Mouse (Mus musculus): ENCODE results near the gene Klb.
"Not testable (repeated sequence)": the region's sequence is repeated elsewhere in the genome, so short reads cannot be mapped to it uniquely, and the experiment has no call there.

The Klb gene

GRCm38 (mm10) chr5:65348168-65348567, at the start of gene Klb:
Gene Klb (plus strand): TSS chr5:65348314.
- no peak for DNase-seq (ENCODE audit: low spot score)

- DNase-seq (ENCODE audit: low spot score) = not testable (repeated sequence)
Measured at GRCm38 (mm10) chr5:65299623-65300022, 48.5 kb upstream of the Klb start.

- no peak for DNase-seq (ENCODE audit: low spot score)
Measured at GRCm38 (mm10) chr5:65300121-65300520, 48.0 kb upstream of the Klb start.

- DNase-seq (ENCODE audit: low spot score) = no peak
Measured at GRCm38 (mm10) chr5:65305516-65305915, 42.6 kb upstream of the Klb start.

- DNase-seq (ENCODE audit: low spot score) = no peak
Measured at GRCm38 (mm10) chr5:65308208-65308607, 39.9 kb upstream of the Klb start.

- DNase-seq (ENCODE audit: low spot score) = no peak
Measured at GRCm38 (mm10) chr5:65308866-65309265, 39.2 kb upstream of the Klb start.

- no peak for DNase-seq (ENCODE audit: low spot score)
Measured at GRCm38 (mm10) chr5:65319176-65319575, 28.9 kb upstream of the Klb start.

- no peak for DNase-seq (ENCODE audit: low spot score)
Measured at GRCm38 (mm10) chr5:65322165-65322564, 25.9 kb upstream of the Klb start.

GRCm38 (mm10) chr5:65324271-65324670, 23.8 kb upstream of the Klb start:
- no peak for DNase-seq (ENCODE audit: low spot score)

- DNase-seq (ENCODE audit: low spot score) = no peak
Measured at GRCm38 (mm10) chr5:65324758-65325355, 23.3 kb upstream of the Klb start.

GRCm38 (mm10) chr5:65326212-65326611, 21.9 kb upstream of the Klb start:
- DNase-seq (ENCODE audit: low spot score) = no peak

- no peak for DNase-seq (ENCODE audit: low spot score)
Measured at GRCm38 (mm10) chr5:65329971-65330370, 18.1 kb upstream of the Klb start.

- no peak for DNase-seq (ENCODE audit: low spot score)
Measured at GRCm38 (mm10) chr5:65334788-65335187, 13.3 kb upstream of the Klb start.

GRCm38 (mm10) chr5:65335298-65336074, 12.6 kb upstream of the Klb start, which contains the start of gene Rfc1:
Gene Rfc1 (minus strand): TSS chr5:65335670.
- DNase-seq (ENCODE audit: low spot score) = peak; percentile 90

GRCm38 (mm10) chr5:65336075-65336355, 12.1 kb upstream of the Klb start:
- no peak for DNase-seq (ENCODE audit: low spot score)

- DNase-seq (ENCODE audit: low spot score) = no peak
Measured at GRCm38 (mm10) chr5:65338394-65338793, 9.7 kb upstream of the Klb start.

- no peak for DNase-seq (ENCODE audit: low spot score)
Measured at GRCm38 (mm10) chr5:65340167-65340566, 7.9 kb upstream of the Klb start.

- DNase-seq (ENCODE audit: low spot score) = no peak
Measured at GRCm38 (mm10) chr5:65350508-65350907, 2.4 kb downstream of the Klb start.

GRCm38 (mm10) chr5:65354097-65354496, 6.0 kb downstream of the Klb start:
- DNase-seq (ENCODE audit: low spot score) = no peak

GRCm38 (mm10) chr5:65354985-65355384, 6.9 kb downstream of the Klb start:
- no peak for DNase-seq (ENCODE audit: low spot score)

GRCm38 (mm10) chr5:65356851-65357250, 8.7 kb downstream of the Klb start:
- DNase-seq (ENCODE audit: low spot score) = no peak

- no peak for DNase-seq (ENCODE audit: low spot score)
Measured at GRCm38 (mm10) chr5:65357771-65358170, 9.7 kb downstream of the Klb start.

GRCm38 (mm10) chr5:65367837-65368236, 19.7 kb downstream of the Klb start:
- DNase-seq (ENCODE audit: low spot score) = no peak

GRCm38 (mm10) chr5:65371551-65371950, 23.4 kb downstream of the Klb start:
- no peak for DNase-seq (ENCODE audit: low spot score)

Data from testis, postnatal 10 days (tissue).